Mouse (Mus musculus): ENCODE measurements around the gene Gm14226.
"Not testable (repeated sequence)": the region's sequence is repeated elsewhere in the genome, so short reads cannot be mapped to it uniquely, and the experiment has no call there.

Gene Gm14226

DNA sequence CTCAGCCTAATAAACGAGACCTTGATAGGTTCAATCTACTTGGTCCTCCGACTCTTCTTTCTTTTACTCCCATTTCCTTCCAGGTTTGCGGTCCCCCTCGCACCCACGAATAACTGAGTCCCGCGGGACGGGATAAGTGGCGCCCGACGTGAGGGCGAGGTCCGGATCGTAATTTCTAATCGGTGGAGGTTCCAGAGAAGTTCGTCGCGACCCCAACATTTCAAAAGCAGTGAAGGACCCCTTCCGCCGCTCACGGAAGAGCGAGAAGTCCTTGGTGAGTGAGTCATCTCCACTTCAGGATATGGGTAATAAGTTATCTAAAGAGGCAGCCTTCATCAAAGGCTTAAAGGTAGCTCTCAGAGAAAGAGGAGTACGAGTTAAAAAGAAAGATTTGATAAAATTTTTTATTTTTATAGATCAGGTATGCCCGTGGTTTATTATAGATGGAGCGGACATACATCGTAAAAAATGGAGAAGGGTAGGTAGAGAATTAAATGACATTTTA, at the start of gene Gm14226:
Gene Gm14226, plus strand, starts transcription at position 16 of the 505 bp plus-strand sequence.
- TF ChIP-seq GATA4 (IDR thresholded peaks at IDR 0.05; ENCODE audit: insufficient replicate concordance, low read length) = not testable (repeated sequence)

DNA sequence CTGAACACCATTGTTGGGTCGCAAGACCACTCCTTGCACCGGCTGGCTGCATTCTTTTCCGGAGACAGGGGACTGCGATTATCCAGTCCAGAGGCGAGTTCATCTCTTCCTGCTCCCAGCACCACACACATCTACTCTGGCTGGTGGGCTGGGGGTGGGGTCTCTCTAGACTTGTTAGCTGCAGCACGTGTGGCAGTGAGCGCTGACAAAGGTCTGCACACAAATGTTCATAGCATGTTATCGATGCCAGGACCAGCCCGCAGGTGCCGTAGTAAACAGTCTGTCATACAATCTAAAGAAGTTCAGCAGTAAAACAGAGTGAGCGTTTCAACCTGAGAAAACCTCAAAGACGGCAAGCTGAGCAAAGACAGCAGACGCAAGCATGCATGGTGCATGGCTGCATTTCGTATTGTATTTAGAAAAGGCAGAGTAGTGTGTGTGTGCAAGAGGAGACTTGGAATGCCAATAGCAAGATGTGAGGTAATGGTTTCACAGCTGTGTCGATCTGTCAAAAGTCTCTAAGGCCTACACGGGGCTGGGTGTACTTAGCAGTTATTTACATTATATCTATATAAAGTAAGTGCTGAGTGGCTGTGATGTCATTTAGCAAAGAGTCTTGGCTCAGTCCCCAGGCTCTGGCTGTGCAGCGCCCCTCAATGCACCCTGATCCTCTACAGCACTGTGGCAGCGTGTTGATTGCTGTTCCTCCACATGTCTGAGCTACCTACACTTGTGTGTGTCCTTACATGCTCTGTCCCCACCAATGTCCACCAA, 46.0 kb upstream of the Gm14226 start:
- no peak for TF ChIP-seq GATA4 (IDR thresholded peaks at IDR 0.05; ENCODE audit: insufficient replicate concordance, low read length)

DNA sequence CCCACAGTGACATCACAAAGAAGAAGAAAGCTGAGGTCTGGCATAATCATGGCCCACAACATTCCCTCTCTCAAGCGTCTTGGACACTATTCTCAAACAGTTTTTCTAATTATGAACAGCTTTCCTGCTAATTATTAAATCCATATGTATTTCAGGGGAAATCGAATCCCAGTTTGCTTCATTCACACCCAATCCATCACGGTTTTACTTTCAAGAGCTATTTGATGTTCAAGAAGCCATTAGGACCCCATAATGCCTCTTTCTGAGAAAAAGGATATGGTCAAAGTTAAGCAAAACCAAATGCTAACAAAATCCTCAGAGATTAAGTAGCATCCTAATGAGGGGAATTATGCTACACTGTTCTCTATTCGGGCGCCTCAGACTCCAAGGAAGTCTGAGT, 45.1 kb upstream of the Gm14226 start:
- TF ChIP-seq GATA4 (IDR thresholded peaks at IDR 0.05; ENCODE audit: insufficient replicate concordance, low read length) = no peak

- TF ChIP-seq GATA4 (IDR thresholded peaks at IDR 0.05; ENCODE audit: insufficient replicate concordance, low read length) = no peak
These were observed 31.5 kb upstream of the Gm14226 start for GRCm38 (mm10) chr2:154986609-154987008.

DNA sequence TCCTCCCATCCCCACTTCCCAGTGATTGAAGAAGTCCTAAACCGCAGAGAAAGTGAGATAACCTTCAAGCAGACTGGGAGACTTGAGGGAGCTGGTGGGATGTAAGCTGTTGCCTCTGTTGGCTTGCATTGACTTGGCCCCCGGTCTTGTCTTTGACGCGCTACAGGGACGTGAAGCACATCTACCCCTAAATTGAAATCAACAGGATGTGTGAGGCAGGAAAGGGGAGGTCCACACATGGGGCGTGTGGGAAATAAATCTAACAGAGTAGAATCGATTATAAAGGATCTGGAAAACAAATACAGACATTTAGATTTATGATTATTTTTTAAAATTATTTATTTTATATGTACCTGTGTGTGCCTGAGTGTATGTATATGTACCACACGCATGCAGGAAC, 26.7 kb upstream of the Gm14226 start:
- TF ChIP-seq GATA4 (IDR thresholded peaks at IDR 0.05; ENCODE audit: insufficient replicate concordance, low read length) = no peak

DNA sequence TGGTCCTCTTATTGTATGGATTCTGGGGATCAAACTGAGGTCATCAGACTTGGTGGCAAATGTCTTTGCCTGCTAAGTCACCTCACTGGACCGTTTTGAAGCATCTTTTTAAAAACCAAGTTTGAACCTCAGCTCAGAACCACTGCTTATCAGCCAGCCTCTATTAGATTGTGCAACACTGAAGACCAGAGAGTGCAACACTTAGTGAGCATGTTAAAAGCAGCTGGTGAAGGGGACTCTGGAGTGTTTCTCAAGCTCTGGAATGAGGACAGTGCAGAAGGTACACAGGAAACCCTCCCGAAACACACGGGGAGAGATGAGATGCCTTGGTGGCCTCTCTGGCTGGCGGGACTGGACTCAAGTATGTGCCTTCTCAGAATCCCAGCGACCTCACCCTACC, 26.0 kb upstream of the Gm14226 start:
- no peak for TF ChIP-seq GATA4 (IDR thresholded peaks at IDR 0.05; ENCODE audit: insufficient replicate concordance, low read length)

- no peak for TF ChIP-seq GATA4 (IDR thresholded peaks at IDR 0.05; ENCODE audit: insufficient replicate concordance, low read length)
These were observed 12.6 kb upstream of the Gm14226 start for GRCm38 (mm10) chr2:155005491-155005890.

- TF ChIP-seq GATA4 (IDR thresholded peaks at IDR 0.05; ENCODE audit: insufficient replicate concordance, low read length) = no peak
These were observed 6.9 kb upstream of the Gm14226 start for GRCm38 (mm10) chr2:155011086-155011656.

DNA sequence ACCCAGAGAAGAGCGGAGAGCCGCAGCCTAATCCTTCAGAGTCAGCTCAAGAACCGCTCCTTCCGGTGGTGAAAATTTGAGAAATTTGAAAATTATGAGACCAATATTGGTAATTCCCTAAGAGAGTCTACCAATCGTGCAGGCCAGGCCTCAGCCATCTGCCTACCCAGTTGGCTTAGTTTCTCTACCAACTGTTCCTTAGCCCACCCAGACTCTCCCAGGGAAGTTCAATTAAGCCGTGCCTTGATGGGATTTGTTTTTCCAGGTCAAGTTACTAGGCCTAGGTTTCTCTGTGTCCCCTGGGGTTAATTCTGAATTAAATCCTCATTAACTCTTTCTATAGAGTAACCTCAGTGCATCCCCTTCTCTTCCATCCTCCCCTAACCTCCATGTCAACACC, 5.1 kb upstream of the Gm14226 start:
- no peak for TF ChIP-seq GATA4 (IDR thresholded peaks at IDR 0.05; ENCODE audit: insufficient replicate concordance, low read length)

GRCm38 (mm10) chr2:155018762-155019641, 936 bp downstream of the Gm14226 start:
- TF ChIP-seq GATA4 (IDR thresholded peaks at IDR 0.05; ENCODE audit: insufficient replicate concordance, low read length) = no peak

- TF ChIP-seq GATA4 (IDR thresholded peaks at IDR 0.05; ENCODE audit: insufficient replicate concordance, low read length) = no peak
These were observed 1.6 kb downstream of the Gm14226 start for GRCm38 (mm10) chr2:155019673-155020072.

DNA sequence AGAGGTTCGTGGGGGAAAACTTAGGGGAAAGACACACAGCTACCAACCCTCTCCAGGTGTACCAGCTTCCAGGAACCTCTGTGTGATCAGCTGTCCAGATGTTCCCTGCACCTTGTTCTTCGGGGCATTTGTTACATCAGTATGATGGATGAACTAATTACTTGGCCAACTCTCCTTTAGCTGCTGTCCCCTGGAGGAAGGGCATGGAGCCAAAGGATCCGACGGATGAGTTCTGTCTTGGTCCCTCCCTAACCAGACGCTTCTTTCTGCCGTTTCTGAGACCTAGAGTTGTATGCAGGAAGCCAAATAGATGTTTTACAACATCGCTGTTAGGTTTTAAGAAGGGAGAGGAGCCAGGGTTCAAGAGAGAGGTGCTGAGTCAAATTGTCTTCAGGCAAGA, 12.8 kb downstream of the Gm14226 start:
- no peak for TF ChIP-seq GATA4 (IDR thresholded peaks at IDR 0.05; ENCODE audit: insufficient replicate concordance, low read length)

DNA sequence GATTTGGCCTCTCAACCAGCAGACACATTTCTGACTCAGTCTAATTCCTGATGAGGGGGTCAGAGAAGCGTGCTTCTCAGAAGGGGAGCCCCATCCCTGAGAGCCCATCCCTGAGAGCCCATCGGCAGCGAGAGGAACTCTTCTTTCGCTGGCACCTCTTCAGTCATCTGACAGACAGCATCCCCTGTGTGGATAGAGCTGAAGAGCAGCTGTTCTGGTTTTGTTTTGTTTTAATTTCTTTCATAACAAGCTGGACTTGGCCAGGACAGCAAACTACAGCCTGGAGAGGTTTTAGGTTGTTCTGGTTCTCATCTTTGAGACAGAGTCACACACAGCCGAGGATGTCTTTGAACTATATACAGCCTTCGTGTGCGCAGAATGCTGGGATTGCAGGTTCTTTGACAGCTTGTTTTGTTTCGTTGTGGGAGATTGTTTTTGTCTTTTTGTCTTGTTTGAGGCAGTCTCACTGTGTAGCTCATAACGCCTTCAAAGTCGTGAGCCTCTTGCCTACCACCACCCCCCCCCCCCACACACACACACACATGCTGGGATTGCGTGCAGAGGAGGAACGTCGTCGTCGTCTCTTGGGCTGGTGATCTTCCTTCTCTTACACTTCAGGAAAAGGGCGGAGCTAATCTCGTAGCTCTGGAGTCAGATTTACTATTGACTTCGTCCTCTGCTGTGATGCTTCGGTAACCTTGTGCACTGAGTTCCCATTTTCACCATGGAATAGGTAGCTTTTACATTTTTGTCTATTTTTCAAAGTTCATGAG, 15.1 kb downstream of the Gm14226 start:
- no peak for TF ChIP-seq GATA4 (IDR thresholded peaks at IDR 0.05; ENCODE audit: insufficient replicate concordance, low read length)

GRCm38 (mm10) chr2:155039956-155040355, 21.9 kb downstream of the Gm14226 start:
- no peak for TF ChIP-seq GATA4 (IDR thresholded peaks at IDR 0.05; ENCODE audit: insufficient replicate concordance, low read length)

GRCm38 (mm10) chr2:155044542-155044941, 26.5 kb downstream of the Gm14226 start:
- no peak for TF ChIP-seq GATA4 (IDR thresholded peaks at IDR 0.05; ENCODE audit: insufficient replicate concordance, low read length)
